Mouse (Mus musculus): Measurements from ENCODE around the gene Chrm2. TPM values are rescaled to one million over a fixed set of nuclear protein-coding genes. Genes with fewer than 3 reads are reported as not detected.
A peak's percentile ranks its signal among the peaks of the same experiment; 100 is the strongest.

Chrm2 gene
- total RNA-seq (2021): 1 to 10 TPM; 4.7 to 5.0 TPM
- long read RNA-seq, full-length matches to known transcripts: 1 of 4 reads
- long read RNA-seq, partial matches to known transcripts: 0 of 4 reads
- long read RNA-seq, other reads (novel, unspliced or antisense): 3 of 4 reads

DNA sequence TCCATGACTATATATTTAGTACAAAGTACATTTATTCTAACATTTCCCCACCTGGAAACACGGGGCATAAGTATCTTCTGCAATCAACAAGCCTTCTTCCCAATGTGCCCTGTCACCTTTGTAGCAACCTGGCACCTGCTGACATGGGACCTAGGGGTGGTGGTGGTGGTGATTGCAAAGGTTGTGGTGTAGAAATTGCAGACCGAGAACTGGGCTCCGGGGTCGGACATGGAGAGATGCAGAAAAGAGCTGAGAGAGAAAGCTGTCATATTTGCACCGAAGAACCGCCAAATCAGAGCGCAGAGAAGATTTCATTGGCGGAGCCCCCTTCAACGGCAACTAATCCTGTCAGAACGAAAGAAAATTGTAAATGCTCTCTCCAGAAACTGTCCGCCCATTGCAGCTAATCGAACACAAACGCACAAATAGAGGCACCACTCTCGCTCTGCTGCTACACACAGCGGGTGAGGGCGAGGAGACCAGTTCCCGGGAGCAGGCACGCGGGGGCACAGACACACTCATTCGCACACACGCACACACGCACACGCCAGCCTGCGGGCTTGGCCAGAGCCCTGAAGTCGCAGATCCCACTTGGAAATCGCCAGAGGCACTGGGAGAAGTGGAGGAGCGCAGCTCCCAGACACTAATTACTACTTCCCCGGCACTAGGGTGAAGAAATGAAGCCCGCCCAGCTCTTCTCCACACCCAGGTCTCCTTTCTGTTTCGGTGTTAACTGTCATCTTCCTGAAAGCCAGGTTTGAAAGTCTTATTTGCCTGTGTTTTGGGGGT lies at the start of gene Chrm2:
Chrm2 (plus strand) TSS at position 473 of the 789 bp plus-strand sequence.
- DNase-seq (ENCODE audit: low spot score in 2 of 2): peak in 1 of 2 experiments; percentile 37

DNA sequence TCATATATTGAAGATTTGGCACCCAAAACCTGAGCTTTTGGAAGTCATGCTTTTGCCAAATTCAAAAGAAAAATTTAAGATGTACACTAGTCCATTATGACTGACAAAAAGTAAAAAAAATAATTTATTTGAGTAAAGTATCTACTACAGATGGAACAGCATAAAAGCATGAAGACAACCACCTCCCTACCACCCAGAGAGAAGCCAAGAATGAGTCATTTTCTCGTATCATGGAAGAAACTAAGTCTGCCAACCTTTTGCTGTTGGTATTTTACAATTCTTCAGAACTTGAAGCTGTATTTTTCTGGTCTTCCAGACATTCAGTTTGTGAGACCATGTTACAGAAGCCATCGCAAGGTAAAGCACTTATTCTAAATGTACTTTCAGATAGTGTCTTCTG lies 13.9 kb upstream of the Chrm2 start:
- DNase-seq (ENCODE audit: low spot score in 2 of 2): no peak

DNA sequence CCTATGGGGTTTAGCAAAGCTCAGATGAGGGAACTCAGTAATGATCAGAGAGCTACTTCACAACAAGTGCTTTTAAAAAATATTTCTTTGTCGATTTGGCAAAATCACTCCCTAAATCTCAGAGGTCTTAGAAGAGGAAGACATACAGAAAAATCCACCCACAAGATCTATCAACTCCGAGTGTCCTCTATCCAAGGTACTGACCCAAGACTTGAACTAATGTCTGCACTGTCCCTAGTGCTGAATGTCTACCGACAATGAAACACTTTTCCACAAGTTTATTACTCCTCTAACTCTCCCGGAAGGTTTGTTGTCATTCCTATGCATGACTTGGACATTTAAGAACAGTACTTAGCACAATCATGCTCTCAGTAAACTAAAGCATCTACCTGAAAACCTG lies 9.9 kb upstream of the Chrm2 start:
- no peak for DNase-seq (ENCODE audit: low spot score in 2 of 2)

DNA sequence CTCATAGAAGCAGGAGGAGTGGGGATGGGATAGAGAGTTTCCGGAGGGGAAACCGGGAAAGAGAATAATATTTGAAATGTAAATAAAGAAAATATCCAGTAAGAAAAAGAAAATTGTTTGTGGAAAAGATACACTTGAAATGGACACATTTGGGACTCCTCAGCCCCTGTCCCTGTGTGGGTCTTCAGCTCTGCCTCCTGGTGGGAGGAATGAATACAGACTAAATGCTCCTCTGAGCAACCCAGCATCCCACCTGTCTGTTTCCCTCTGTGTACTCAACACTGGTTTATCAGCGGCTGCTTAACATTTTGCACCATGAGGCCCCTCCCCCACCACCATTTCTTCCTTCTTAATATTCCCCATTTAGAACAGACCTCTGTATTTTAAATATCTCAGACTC lies 3.8 kb upstream of the Chrm2 start:
- no peak for DNase-seq (ENCODE audit: low spot score in 2 of 2)

DNA sequence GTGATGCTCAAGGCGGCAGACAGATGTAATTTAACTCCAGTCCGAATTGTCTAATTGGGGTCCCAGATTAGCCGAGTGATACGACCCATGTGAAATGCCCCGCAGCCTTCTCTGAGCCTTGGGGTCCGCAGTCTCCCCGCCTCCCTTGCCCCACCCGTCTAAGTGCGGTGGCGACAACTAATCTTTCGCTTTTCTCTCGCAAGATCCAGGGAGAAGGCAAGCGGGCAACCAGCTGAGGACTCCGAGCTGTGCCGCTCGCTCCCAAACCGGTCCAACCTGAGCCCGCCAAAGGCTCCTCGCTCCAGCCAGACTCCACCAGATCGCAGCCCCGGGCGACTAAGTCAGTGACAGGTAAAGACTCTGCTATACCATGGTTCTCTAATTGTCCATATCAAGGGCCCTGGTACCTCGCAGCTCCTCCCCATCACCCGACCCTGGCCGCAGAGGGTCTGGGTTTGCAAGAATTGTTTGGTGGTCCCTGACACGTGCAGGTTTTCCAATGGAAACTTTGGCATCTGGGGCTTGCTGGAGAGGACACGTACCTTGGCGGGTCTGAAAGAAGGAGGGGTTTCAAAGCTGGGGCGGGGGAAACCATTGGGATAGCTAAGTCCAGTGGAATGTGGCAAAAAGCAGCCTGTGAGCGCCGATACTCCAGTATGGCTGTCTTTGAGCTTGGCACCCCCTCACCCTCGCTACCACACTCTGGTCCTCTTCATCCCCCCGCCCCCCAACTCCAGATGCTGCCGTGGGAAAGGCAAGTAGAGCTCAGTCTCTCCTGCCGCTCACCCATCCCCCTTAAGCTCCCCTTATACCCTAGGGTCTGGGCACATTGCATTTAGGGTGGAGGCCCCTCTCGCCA lies 746 bp downstream of the Chrm2 start:
- no peak for DNase-seq (ENCODE audit: low spot score in 2 of 2)

DNA sequence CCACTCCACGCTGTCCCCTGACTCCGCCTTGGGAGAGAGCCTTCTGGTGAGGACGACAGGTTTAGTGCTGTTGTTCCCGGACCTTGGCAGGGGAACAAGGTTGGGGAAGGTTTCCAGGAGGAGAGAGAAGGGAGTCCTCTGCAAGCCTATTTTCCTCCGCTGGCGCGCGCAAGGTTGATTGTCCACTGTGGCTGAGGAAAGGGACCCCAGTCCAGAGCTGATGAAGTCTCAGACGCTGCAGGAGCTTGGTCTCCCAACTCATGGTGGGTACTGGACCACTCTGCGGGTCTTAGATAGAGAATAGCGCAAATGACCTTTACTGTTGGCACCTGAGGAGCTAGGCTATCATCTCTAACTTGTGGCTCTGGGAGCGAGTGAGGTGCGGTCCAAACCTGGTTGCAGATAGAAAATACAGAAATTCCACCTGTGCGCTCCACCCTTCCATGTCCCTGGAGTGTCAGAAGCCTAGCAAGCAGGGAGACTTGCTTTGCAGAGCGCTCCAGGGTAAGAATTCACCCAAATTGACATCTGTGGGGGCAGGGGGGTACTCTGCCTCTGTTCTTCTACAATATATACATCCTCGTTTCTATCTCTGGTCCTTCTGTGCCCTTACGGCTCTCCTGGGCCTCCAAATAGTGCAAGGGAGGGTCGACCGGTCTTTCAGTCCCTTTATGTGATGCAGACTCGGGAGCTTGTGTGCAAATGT lies 1.5 kb downstream of the Chrm2 start:
- DNase-seq (ENCODE audit: low spot score in 2 of 2): no peak

DNA sequence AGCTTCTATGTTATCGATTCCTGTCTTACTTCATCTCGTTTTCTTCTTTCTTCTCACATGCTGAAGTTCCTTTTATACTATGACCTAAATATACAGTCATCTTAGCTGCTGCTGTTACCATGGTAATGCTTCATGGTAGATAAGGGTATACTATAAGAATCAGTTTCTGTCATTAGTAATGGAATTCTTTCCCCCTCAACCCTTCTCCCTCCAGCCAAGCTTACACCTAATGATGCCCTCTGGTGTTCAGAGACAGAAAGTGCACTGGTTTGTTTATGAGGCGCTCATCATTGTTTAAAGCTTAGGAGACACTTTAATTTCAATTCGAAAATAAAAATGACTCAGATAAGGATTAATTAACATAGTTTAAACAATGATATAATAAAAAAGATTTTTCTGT lies 5.8 kb downstream of the Chrm2 start:
- no peak for DNase-seq (ENCODE audit: low spot score in 2 of 2)

DNA sequence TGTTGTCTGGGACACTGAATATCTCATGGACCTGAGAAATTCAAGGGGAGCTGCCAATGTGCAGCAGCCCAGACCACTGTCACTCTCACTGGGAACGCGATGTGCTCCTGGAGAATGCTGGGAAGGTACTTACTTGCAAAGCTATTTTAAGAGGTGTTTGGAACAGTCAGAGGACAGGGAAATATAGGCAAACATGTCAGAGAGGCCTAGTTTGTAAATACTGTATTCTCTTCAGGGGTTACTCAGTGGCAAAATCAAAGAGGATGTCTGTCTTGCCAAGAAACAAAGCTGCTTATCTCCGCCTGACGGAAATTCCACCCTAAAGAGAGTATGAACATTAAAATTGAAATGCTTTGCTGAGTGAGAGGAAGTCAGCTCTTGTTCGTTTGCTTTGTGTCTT lies 17.3 kb downstream of the Chrm2 start:
- DNase-seq (ENCODE audit: low spot score in 2 of 2): no peak

DNA sequence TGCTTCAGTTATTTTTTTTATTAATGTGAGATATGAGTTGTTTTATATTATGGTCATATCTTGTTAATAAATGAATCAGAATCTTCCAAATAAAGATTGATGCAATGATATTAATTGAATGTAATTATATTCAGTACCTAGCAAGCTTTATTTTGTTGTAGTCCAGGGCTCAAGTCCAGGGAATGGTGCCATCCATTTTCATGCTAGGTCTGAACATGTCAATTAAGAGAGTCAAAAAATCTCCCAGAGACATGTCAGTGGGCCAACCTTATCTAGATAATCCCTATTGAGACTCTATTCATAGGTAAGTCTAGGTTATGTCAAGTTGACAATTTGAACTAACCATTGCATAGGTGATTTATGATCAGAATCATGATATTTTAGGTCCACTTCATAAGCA lies 21.1 kb downstream of the Chrm2 start:
- no peak for DNase-seq (ENCODE audit: low spot score in 2 of 2)

DNA sequence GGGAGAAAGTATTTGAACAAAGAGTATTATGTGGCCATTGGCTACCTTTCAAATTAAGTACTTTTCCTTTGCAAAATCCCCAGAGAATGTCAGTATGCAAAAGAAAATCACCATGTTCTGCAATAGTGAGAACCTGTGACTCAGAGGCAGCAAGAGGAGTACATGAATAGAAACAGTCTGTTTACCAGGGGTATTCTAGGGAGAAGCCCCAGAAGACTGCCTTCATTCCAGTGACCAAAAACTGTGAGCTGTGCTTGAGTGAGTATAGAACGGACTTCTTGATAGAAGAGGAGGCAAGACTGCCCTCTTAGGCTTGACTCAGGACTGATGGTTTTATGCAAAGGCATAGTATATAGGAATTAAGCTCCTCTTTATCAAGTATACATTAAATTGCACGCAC lies 22.2 kb downstream of the Chrm2 start:
- no peak for DNase-seq (ENCODE audit: low spot score in 2 of 2)

DNA sequence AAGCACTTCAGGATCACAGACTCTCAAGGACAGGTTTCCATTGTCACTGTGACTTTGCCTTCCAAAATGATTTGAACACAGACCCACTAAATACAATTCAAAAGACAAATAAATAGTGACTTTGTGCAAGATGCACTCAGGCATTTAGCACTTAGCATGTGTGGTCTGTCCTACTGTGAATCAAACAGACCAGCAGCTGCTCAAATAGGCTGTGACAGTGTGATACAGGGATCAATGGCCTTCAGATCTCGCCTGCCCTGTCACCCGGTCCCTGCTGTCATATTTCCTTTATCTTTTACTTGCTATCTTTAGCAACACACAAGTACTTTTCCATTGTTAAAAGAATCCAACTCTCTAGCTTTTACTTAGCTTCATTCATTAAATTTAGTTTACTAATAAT lies 31.8 kb downstream of the Chrm2 start:
- DNase-seq (ENCODE audit: low spot score in 2 of 2): no peak

DNA sequence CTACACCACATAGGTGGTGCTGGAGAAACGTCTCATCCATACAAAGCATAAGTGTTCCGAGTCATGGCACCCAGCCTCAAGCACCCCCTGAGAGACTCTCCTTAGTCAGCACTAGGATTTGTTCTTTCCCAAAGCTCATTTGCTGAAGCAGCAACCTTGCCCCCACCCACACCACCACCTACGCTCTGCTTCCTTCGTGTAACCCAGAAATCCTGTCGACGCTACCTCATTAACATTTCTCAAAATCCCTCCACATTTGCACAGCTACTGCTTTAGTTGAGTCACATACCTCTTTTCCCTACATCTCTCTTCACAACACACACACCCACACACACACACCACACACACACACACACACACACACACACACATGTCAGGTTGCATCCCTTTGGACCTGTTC lies 50.1 kb downstream of the Chrm2 start:
- no peak for DNase-seq (ENCODE audit: low spot score in 2 of 2)

DNA sequence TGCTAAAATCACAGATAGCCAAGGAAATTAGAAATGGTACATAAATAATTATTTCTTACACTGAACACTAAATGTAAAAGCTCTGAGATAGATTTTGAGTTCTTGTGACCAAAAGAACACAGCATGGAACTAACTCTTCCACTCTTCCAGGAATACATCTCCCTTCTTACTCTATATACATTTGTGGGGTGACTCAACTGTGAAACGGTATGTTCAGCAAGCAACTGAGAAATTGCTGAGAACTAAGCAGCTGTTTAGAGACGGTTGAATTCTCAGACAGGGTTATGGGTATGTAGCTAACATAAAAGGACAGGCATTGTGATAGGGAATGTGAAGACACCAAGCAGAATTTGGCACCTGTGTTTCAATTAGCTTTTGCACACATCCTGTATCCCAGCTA lies 51.3 kb downstream of the Chrm2 start:
- DNase-seq (ENCODE audit: low spot score in 2 of 2): no peak

DNA sequence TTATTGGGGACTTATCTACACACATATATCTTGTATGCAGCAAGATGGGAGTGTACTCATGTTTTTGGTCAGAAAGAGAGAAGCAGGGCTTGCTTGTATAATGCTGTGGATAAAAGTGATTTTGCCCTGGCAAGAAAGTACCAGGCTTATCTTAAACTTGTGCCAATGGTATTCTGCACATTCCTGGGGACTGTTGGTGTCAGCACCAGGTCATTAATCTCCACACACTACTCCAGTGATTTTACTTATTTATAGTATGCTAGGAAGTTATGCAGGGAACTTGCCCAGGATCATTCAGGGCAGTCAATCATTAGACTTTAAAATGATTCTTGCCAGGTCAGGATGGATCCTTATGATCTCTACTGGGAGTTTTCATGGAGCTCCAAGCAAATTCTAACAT lies 63.6 kb downstream of the Chrm2 start:
- no peak for DNase-seq (ENCODE audit: low spot score in 2 of 2)

DNA sequence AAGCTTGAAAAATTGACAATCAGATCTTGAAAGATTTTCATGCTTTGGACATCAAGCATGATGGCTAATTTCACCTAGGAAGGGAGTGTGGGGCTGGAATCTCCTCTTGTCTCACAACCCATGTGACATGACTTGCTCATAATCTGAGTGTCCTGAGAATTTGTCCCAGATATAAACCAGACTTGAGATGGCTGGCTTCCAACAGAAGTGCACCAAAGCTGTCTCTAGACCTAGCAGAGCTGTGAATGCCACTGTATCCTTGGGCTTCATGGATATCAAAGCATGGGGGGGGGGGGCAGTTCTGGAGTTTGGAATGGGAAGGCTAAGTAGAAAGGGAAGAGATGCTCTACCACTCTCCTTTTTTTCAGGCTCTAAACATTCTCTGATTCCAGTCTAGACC lies 67.2 kb downstream of the Chrm2 start:
- no peak for DNase-seq (ENCODE audit: low spot score in 2 of 2)

DNA sequence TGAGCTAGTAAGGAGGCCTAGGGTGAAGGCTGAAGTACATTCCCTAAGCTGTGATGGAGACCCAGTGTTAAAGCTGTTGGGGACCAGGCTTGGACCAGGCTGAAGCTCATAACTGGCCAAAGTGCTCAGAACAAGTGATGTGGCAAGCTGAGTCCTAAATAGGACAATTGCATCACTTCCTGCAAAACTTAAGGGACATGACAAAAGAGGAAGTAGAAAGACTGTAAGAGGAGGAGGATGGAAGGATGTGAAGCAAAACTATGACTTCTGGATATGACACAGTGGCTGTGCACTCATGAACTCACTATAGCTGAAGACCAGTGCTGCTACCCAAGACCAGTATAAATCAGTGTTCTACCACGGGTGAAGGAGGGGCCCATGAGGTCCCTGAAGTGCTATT lies 69.1 kb downstream of the Chrm2 start:
- DNase-seq (ENCODE audit: low spot score in 2 of 2): no peak

DNA sequence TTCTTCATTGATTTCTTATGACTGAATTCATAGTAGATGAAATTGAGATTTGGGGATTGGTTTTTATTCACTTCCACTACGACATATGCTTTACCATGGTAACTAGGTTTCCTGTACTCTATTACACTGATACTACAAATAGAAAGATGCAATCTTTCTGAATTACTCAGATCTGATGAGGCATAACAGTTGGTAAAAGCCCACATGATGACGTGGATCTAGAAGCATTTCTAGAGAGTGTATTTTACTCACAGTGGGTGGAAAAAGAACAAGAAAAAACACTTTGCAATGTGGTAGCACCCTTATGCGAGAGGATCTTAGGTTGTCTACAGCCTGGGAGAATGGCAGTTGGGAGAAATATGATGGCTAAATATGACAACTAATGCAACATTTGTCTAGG lies 76.1 kb downstream of the Chrm2 start:
- DNase-seq (ENCODE audit: low spot score in 2 of 2): peak; percentile 1 to 34

DNA sequence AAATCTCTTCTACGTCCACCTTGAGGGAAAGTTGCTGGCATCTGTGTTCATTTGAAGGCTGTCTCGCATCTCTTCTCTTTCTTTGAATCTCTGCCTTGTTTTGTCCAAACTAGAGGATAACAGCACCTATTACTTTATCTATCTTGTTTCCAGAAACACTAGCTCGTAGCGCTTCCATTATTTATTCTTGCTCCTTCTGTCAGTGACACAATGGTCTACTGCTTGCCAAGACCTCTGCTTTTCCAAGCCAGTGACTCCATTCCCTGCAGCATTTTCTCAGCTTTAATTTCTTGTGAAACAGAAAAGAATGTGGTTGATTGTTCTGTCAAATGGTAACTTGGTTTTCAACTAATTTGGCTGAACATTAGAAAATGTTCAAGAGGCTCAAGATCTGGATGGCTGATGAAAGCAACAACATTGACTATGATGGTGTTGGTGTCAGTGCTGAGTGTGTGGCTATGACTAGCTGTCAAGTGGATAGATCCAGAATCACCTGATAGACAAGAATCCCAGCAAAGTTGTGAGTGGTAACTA lies 96.3 kb downstream of the Chrm2 start:
- DNase-seq (ENCODE audit: low spot score in 2 of 2): no peak

DNA sequence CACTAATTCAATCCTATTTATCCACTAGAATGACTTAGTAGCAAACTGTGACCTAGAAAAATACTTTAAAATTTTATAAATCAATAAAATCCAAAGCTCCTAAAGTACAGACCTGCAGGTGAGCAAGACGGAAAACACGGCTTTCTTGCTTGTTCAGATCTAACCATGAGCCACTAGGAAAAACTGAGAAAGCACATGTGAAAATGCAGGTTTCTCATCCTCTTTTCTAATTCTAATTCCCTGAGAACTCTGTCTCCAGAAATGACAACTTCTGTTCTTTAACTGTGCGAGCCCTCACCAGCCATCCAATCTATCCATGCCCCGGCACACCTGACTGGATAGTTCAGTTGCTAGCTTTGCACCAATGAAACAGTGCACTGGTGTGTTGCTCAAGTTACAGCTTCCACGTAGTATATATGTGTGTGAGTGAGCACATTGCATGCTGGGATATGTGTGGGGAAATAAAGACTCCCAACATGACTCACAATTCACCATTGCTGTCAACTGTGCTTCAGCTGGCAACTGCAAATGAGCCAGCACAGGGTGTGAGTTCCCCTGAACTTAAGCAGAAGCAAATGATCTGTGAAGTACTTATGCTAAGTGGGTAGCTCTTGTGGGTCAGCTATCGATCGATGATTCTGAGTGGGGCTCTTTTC lies 119.3 kb downstream of the Chrm2 start:
- no peak for DNase-seq (ENCODE audit: low spot score in 2 of 2)

DNA sequence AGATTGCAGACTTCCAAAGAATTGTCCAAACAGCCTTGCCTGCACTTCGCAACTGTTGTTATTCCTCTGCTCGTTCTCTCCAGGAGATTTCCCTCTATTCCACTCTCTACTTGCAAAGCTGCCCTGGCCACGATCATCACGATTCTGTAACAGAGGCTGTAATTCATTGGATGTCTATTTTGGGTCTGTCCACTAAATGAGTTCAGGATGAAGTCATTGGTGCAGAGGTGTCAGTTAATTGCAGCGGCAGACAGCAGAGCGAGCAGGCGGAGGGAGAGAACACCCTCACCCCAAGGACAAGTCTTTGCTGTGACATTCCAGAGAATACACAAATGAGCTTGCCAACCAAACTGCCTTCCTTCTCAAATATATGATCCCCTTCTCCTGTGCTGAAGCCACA lies 120.1 kb downstream of the Chrm2 start:
- no peak for DNase-seq (ENCODE audit: low spot score in 2 of 2)

DNA sequence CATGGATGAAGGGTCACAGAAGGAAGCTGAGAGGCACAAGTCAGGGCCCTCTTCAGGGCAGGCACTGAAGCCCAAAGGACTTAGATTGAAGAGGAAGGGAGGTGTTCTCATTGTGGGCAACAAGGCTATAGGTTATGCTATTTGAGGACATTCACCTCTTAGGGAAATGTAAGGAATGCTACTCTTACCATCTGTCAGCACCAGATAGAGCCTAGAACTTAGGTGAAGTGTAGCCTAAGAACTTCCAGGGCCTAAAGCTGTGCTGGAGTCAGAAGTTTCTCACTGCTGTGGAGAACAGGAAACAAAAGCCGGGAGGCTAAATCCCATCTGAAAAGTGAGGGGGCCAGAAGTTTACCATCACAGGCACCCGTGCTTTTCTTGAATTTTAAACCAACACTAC lies 120.6 kb downstream of the Chrm2 start:
- no peak for DNase-seq (ENCODE audit: low spot score in 2 of 2)

Measured in layer of hippocampus, adult 18-20 months (tissue).